In the genomic region with DNA sequence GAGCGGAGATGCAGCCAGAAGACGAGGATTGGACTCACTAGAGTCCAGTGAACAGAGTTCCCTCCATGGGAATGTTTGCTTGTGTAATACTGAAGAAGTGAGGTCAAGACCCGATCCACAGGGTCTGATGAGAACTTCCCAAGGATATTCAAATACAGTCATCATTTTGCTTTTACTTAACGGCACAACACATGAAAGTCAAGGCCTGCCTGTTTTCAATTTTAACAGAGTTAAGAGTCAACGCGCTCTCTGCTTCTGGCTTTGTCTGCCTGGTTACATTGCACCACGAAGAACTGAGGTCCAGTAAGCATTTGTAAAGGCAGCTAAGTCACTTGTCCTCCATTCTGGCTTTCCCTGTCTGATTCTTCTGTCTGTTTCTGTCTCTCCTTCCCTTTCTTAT, we compare ENCODE assay signal across 16 mouse cellular contexts.
DNase-seq lines count a peak whose midpoint lies in the region; ATAC-seq lines count a peak whose summit lies in the region.
"Had no signal": no experiment of that assay in that cellular context is flagged by ENCODE, and none has a peak within 500 bp of the region (broad histone marks: within the 10 kb centered on the region; RNA-seq: fewer than 3 reads in every experiment).

No protein-coding gene starts in this region.

- no peaks in the 10 kb centered on the region for H3K9me3 ChIP-seq in hindbrain, embryonic 14.5 days (ENCODE audit: control insufficient read depth, low read length)
- no peaks in the 10 kb centered on the region for H3K9me3 ChIP-seq in hindbrain, embryonic 10.5 days
- H3K9me3 ChIP-seq in neural tube, embryonic 13.5 days, result no peaks in the 10 kb centered on the region
- H3K9me3 ChIP-seq: forebrain, embryonic 13.5 days; heart, embryonic 13.5 days had no signal

- H3K4me2 ChIP-seq in hindbrain, embryonic 14.5 days (replicated peaks), result no peak overlapping the region
- H3K4me2 ChIP-seq in neural tube, embryonic 13.5 days, result no peak overlapping the region
- H3K4me2 ChIP-seq: forebrain, embryonic 13.5 days; heart, embryonic 13.5 days had no signal

- H3K9ac ChIP-seq in hindbrain, embryonic 14.5 days, result no peak overlapping the region
- H3K9ac ChIP-seq in neural tube, embryonic 13.5 days, result no peak overlapping the region
- H3K9ac ChIP-seq: forebrain, embryonic 13.5 days; forebrain, postnatal 0 days; heart, embryonic 13.5 days had no signal

- no peak overlapping the region for H3K4me3 ChIP-seq in hindbrain, embryonic 14.5 days (replicated peaks; ENCODE audit: low read length)
- no peak overlapping the region for H3K4me3 ChIP-seq in hindbrain, embryonic 10.5 days
- H3K4me3 ChIP-seq in neural tube, embryonic 13.5 days, result no peak overlapping the region
- H3K4me3 ChIP-seq: forebrain, embryonic 13.5 days; heart, embryonic 13.5 days had no signal

- DNase-seq in adrenal gland, postnatal 14 days, result peak; percentile 21
- DNase-seq in adrenal gland, adult 8-10 months, result no peak
- DNase-seq in hindbrain, embryonic 14.5 days (ENCODE audit: low spot score), result no peak
- DNase-seq in hindbrain, embryonic 10.5 days (ENCODE audit: low spot score), result no peak
- no peak for DNase-seq in neural tube, embryonic 10.5 days (ENCODE audit: extremely low spot score, low spot score)
- DNase-seq in cerebellum, postnatal 25 days, result no peak
- DNase-seq: cerebellum, adult 11 months; cerebellum, adult 8-10 months; cerebellum, postnatal 14 days; forebrain, postnatal 0 days; gastrocnemius, postnatal 14 days; heart, postnatal 36 days had no signal

- peak overlapping the region; percentile 47 for H3K27ac ChIP-seq in hindbrain, embryonic 14.5 days
- no peak overlapping the region for H3K27ac ChIP-seq in hindbrain, embryonic 10.5 days
- peak overlapping the region; percentile 61; the same call in 1 of the 2 replicates for H3K27ac ChIP-seq in neural tube, embryonic 13.5 days (replicated peaks)
- H3K27ac ChIP-seq: forebrain, embryonic 13.5 days; heart, embryonic 13.5 days; hindbrain, postnatal 0 days had no signal

- peaks cover 5% of the 10 kb centered on the region; the same call in 1 of the 2 replicates for H3K4me1 ChIP-seq in hindbrain, embryonic 14.5 days (replicated peaks; ENCODE audit: control insufficient read depth, insufficient read depth, low read length)
- no peaks in the 10 kb centered on the region for H3K4me1 ChIP-seq in hindbrain, embryonic 10.5 days (replicated peaks)
- H3K4me1 ChIP-seq in neural tube, embryonic 13.5 days (replicated peaks), result no peaks in the 10 kb centered on the region; the same call in 1 of the 2 replicates
- H3K4me1 ChIP-seq: forebrain, embryonic 13.5 days; heart, embryonic 13.5 days had no signal

- no peak for ATAC-seq in hindbrain, embryonic 14.5 days (ENCODE audit: low FRiP score)
- no peak for ATAC-seq in neural tube, embryonic 13.5 days (ENCODE audit: low read depth)
- ATAC-seq: forebrain, embryonic 13.5 days; forebrain, postnatal 0 days; hindbrain, postnatal 0 days had no signal

- 78% methylated on average over 7 of the region's 7 CpGs for WGBS in hindbrain, embryonic 14.5 days
- 77% methylated on average over 7 of the region's 7 CpGs for WGBS in hindbrain, embryonic 10.5 days
- 79% methylated on average over 7 of the region's 7 CpGs for WGBS in neural tube, embryonic 13.5 days

- no peaks in the 10 kb centered on the region for H3K36me3 ChIP-seq in hindbrain, embryonic 14.5 days (replicated peaks; ENCODE audit: control insufficient read depth, insufficient read depth)
- H3K36me3 ChIP-seq in hindbrain, embryonic 10.5 days, result no peaks in the 10 kb centered on the region
- H3K36me3 ChIP-seq in neural tube, embryonic 13.5 days, result no peaks in the 10 kb centered on the region
- H3K36me3 ChIP-seq: heart, embryonic 13.5 days had no signal

- no peaks in the 10 kb centered on the region; the same call in 1 of the 2 replicates for H3K27me3 ChIP-seq in hindbrain, embryonic 14.5 days (ENCODE audit: control insufficient read depth, insufficient read depth, low read length)
- H3K27me3 ChIP-seq in hindbrain, embryonic 10.5 days (ENCODE audit: insufficient read depth, poor library complexity, severe bottlenecking), result no peaks in the 10 kb centered on the region
- H3K27me3 ChIP-seq in neural tube, embryonic 13.5 days, result no peaks in the 10 kb centered on the region
- H3K27me3 ChIP-seq: forebrain, embryonic 13.5 days; heart, embryonic 13.5 days had no signal
